Mouse (Mus musculus) bone marrow macrophage, adult 2 months (primary cell): ENCODE data around the gene Bcl2. TPM values are rescaled to one million over a fixed set of nuclear protein-coding genes. Genes with fewer than 3 reads are reported as not detected.

Source experiments
- H3K27ac ChIP-seq: 2 replicates; pipeline ENCODE4 v1.5.1; 2012; ENCODE audit warnings: low read depth, low read length; ENCODE audit not compliant: insufficient read depth
- H3K4me1 ChIP-seq: 2 replicates; pipeline ENCODE4 v1.6.1; 2012; ENCODE audit warnings: low read length; ENCODE audit not compliant: control insufficient read depth, insufficient read depth
- H3K4me3 ChIP-seq: 2 replicates; pipeline ENCODE4 v1.5.1; 2012; ENCODE audit warnings: mild to moderate bottlenecking, low read length, moderate library complexity; ENCODE audit not compliant: insufficient read depth
- CTCF ChIP-seq: IDR thresholded peaks from 2 replicates; pipeline ENCODE4 v1.5.1; 2012; ENCODE audit warnings: low read depth, mild to moderate bottlenecking, low read length, moderate library complexity
- POLR2A ChIP-seq: IDR thresholded peaks from 2 replicates; pipeline ENCODE4 v1.6.1; 2012; ENCODE audit warnings: mild to moderate bottlenecking, low read depth, low read length, borderline replicate concordance
- polyA plus RNA-seq: library from polyadenylated mRNA; stranded (reverse); fragments of >200 nt; gene quantifications from 2 replicates; pipeline ENCODE4 v1.2.4, GENCODE M21; 2012; ENCODE audit not compliant: missing spikeins, insufficient read depth, insufficient read length

Gene Bcl2
- polyA plus RNA-seq, 1 experiment, result 1.2 TPM

GRCm38 (mm10) chr1:106666140-106667088, 47.7 kb downstream of the Bcl2 start:
- peaks cover 12% of the 10 kb centered on the region for H3K4me1 ChIP-seq
- no peak overlapping the region for H3K27ac ChIP-seq
- no peak for TF ChIP-seq CTCF
- TF ChIP-seq POLR2A, result no peak
- no peak overlapping the region for H3K4me3 ChIP-seq

GRCm38 (mm10) chr1:106664978-106665377, 49.1 kb downstream of the Bcl2 start:
- peaks cover 12% of the 10 kb centered on the region for H3K4me1 ChIP-seq
- H3K27ac ChIP-seq, result no peak overlapping the region
- TF ChIP-seq POLR2A (no peak), CTCF (no peak)
- no peak overlapping the region for H3K4me3 ChIP-seq

GRCm38 (mm10) chr1:106662486-106662885, 51.6 kb downstream of the Bcl2 start:
- H3K4me1 ChIP-seq, result peaks cover 12% of the 10 kb centered on the region
- no peak overlapping the region for H3K4me3 ChIP-seq
- no peak for TF ChIP-seq CTCF
- no peak for TF ChIP-seq POLR2A
- no peak overlapping the region for H3K27ac ChIP-seq

GRCm38 (mm10) chr1:106658293-106658847, 55.7 kb downstream of the Bcl2 start:
- Histone ChIP-seq H3K4me1 (no peaks in the 10 kb centered on the region), H3K4me3 (no peak overlapping the region), H3K27ac (no peak overlapping the region)
- TF ChIP-seq POLR2A, result no peak
- no peak for TF ChIP-seq CTCF

GRCm38 (mm10) chr1:106656207-106656738, 57.8 kb downstream of the Bcl2 start:
- TF ChIP-seq POLR2A (no peak), CTCF (no peak)
- Histone ChIP-seq H3K4me1 (no peaks in the 10 kb centered on the region), H3K4me3 (no peak overlapping the region), H3K27ac (no peak overlapping the region)

- Histone ChIP-seq H3K4me3 (no peak overlapping the region), H3K4me1 (no peaks in the 10 kb centered on the region), H3K27ac (no peak overlapping the region)
- TF ChIP-seq CTCF (no peak), POLR2A (no peak)
Measured at GRCm38 (mm10) chr1:106654254-106654653, 59.8 kb downstream of the Bcl2 start.

- no peaks in the 10 kb centered on the region for H3K4me1 ChIP-seq
- no peak overlapping the region for H3K4me3 ChIP-seq
- no peak overlapping the region for H3K27ac ChIP-seq
- no peak for TF ChIP-seq POLR2A
- no peak for TF ChIP-seq CTCF
Measured at GRCm38 (mm10) chr1:106653441-106653860, 60.6 kb downstream of the Bcl2 start.

- no peak overlapping the region for H3K4me3 ChIP-seq
- H3K27ac ChIP-seq, result no peak overlapping the region
- no peaks in the 10 kb centered on the region for H3K4me1 ChIP-seq
- no peak for TF ChIP-seq CTCF
- no peak for TF ChIP-seq POLR2A
Measured at GRCm38 (mm10) chr1:106651211-106651610, 62.9 kb downstream of the Bcl2 start.

DNA sequence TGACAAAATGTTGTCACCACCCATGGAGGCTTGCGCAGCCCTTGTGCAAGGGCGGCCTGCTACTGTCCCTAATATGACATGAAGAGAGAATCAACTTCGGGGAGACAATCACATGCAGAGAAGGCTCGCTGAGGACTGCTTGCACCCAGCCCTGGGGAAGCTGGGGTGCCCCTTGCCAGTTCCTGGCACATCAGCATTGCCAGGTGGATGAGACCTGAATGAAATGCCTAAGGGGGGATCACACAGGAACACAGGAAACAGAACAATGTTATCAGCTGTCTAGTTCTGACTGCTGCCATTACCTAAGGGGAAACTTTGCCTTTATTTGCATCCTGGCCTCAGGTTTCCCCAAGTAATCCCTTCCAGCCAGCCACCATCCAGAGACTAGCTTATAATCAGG, 63.6 kb downstream of the Bcl2 start:
- H3K4me1 ChIP-seq, result no peaks in the 10 kb centered on the region
- TF ChIP-seq CTCF (no peak), POLR2A (no peak)
- H3K27ac ChIP-seq, result no peak overlapping the region
- H3K4me3 ChIP-seq, result no peak overlapping the region

DNA sequence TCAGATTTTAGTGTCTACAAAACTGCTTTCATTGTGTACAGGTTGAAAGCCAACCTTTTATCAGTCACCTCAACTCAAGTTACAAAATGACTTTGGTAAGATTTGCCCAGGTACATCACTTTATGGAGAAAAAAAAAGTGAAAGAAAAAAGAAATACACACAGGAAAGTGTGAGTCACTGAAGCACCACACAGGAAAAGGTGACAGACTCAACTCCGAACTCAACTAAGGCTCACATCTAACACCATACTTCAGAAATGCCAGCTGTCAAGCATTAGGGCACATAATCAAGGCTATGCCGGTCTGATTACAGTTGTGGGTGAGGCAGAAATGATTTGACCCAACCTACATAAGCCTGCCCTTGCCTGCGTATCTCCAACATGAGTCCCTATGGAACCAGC, 66.7 kb downstream of the Bcl2 start:
- TF ChIP-seq CTCF, result no peak
- TF ChIP-seq POLR2A, result no peak
- peaks cover 12% of the 10 kb centered on the region for H3K4me1 ChIP-seq

More for the DNA sequence above, 66.7 kb downstream of the Bcl2 start:
- no peak overlapping the region for H3K27ac ChIP-seq
- H3K4me3 ChIP-seq, result no peak overlapping the region
